Mouse (Mus musculus) lung, postnatal 10 days (tissue): ENCODE measurements at regions not wholly inside any gene's neighbourhood (a gene's known extent, or its start where the extent isn't known, plus 50 kb on each side); places are given as distances from the start of the nearest gene placed in this dataset.

Experiments
- DNase-seq: peaks from one replicate; pipeline ENCODE4 v3.0.0; 2021

GRCm38 (mm10) chr13:37149066-37149781 lies 99.2 kb upstream of the F13a1 start:
- DNase-seq, result no peak

DNA sequence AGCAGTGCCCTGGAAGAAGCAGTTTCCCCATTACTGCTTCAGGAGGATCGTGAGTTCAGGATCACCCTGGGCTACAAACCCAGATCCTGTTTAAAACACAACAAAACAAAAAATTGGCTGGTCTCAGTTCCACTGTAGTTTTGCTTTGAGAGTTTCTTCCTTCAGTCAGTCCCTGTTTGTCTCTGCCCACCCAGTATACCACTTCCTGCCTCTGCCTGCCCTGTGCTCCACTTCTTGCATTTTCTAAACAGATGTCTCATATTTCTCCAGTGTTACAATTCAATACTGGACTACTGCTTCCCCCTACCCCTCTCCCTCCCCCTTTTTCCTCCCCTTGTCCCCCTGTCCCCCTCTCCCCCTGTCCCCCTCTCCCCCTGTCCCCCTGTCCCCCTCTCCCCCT lies 98.6 kb upstream of the F13a1 start:
- no peak for DNase-seq

- no peak for DNase-seq
Measured at GRCm38 (mm10) chr13:37147790-37148189, 97.7 kb upstream of the F13a1 start.

GRCm38 (mm10) chr13:37142812-37143211 lies 92.8 kb upstream of the F13a1 start:
- no peak for DNase-seq

- no peak for DNase-seq
Measured at GRCm38 (mm10) chr13:37135115-37135514, 85.1 kb upstream of the F13a1 start.

DNA sequence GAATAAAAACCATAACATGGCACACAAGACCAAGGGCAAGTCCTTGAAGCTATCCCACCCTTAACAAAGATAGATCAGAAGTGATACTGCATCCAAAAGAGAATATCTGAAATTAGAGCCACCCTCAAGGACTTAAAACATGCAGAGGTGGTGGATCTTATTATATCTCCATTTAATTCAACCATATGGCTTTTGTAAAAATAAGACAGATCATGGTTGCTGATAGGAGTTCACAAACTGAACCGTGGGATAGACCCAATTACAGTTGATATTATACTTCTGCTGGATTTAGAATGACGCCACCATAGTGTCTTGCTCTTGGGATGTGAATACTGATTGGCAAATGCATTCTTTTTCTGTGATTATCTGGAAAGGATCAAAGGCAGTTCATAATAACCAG lies 84.5 kb upstream of the F13a1 start:
- no peak for DNase-seq

DNA sequence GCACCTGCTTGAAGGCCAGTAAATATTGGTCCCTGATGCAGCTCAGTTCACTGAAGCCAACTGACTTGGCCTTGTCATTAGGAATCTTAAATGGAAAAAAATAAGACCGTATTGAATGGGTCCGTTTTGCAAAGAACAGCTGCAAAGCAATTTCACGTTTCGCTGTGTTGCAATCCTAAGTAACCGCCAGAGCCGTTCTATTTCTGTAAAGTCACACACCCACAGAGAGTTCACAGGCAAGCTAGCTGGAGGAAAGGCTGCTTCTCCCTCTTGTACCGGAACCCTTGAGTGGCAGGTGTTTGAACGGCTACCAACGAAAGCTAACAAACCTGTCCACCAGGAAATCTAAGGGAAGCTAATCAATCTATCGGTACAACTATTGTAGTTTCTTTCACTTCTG lies 80.6 kb upstream of the F13a1 start:
- DNase-seq, result peak; percentile 45

- DNase-seq, result no peak
Measured at GRCm38 (mm10) chr13:37121602-37122001, 71.6 kb upstream of the F13a1 start.

DNA sequence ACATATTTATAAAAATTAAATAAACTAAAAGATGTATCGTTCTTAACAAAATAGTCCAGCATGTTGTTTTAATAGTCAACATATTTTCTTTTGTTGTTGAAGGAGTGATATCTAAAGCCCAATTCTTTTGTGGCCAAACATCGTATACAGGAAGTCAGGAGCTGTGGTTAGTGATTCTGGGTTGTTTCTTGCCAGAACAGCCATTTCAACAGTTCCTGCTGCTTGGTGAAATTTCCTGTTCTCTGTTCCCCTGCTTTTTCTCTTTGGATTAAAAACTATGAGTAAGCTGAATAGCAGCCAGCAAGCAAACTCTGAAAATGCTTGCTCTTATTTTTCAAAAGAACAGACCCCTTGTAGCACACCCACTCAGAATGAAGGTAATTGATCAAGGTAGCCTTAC lies 70.2 kb upstream of the F13a1 start:
- no peak for DNase-seq

DNA sequence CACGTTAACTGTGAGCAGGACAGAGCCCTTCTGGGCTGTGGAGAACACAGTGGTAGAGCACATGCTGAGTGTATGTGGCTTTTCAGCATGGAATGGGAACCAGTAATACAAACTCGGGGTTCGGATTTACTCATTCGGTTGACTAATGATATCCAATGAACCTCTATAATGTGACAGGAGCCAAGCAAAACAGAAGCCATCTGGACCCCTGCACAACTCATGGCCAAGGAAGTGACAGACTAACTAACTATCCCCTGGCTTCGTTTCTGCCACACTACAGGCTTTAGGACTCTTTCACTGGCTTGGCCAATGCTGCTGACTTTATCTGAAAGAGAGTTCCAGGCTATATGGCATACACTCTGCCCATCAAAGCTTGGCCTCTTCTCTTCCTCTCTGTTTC lies 64.3 kb upstream of the F13a1 start:
- DNase-seq, result no peak

GRCm38 (mm10) chr13:37111747-37112146 lies 61.7 kb upstream of the F13a1 start:
- no peak for DNase-seq

DNA sequence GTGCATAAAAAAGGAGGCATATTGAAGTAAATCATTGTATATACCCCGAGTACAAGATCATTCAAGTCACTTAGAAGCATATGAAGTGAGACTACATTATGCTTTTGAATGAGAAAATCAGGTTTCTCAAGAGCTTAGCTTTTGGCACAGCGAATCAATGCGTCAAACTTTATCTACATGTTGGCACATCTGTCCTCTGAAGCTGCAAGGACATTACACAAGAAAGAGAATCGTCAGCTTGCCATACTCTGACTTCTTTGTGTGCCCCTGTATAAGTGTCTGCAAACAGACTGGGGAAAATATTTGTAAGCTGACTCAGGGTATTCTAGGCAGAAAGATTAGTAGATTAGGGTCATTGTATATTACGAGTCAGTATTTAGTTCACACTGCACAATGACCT lies 57.7 kb upstream of the F13a1 start:
- DNase-seq, result no peak

DNA sequence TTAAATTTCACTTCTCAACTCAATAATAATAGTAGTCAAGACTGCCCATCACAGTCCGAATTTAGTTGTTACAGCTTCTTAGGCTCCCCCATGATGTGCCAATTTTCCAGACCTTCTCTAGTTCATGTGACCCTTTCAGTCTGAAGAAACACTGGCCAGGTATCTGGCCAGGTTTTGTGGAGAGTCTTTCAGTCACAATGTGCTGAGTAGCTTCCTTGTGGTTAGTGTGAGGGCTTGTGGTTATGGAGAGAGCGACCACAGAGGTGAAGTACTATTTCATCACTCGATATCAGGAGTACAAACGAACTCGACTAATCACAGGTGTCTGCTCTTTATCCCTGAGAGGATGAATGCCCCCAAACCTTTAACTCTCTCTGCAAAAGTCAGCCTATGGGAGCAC lies 56.0 kb upstream of the F13a1 start:
- DNase-seq, result no peak

DNA sequence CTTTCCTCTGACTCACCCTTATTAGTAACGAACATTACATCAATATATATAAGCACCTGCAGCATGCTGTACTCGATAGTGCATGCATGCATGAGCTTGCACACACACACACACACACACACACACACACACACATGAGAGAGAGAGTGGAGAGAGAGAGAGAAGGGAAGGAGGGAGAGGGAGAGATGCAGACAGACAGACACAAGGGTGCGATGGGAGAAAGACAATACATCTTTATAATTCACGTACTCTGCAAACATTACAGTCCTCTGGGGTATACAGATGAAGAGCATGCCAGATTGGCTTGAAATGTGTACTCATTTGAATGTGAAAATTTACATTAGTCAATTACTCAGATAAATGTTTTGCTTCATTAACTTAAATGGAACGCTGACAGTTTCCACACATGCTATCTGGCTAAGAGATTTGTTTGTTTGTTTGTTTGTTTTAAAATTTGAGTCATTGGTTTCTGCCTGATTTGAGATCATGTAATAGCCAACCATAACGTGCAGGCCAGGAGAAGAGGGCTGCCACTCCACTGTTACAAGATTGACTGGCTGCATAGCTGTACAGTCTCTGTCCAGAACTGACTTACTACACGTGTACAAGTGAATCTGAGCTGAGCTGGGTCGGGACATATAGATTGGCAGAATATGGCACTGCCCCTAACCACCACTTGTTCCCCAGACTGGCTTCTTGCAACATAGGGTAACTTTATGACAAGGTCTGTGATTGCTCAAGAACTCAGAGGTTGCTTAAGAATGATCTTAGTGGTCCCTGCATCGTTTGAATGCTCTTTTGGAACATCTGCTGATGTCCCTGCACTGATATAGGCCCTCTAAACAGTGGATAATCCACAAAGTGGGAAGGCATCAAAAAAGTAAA lies 54.6 kb upstream of the F13a1 start:
- no peak for DNase-seq

GRCm38 (mm10) chr13:37103741-37104296 lies 53.8 kb upstream of the F13a1 start:
- no peak for DNase-seq

DNA sequence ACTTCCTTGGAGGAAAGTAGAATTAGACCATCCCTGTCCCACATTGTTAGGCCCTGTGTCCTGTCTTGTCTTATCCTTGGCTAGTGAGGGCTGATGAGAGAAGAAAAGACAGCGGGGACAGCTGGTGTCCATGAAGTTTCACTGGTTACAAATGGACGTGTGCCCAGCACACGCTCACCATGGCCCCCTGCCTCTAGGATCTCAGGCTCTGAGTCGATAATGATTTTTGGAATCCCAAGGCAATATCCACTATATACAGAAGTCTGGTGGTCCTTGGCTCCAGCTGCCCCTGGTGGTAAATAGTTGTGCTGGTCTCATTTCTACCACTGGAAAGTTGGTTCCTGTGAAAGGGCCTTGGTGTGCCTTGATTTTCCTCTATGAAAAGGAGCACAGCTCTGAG lies 51.7 kb upstream of the F13a1 start:
- no peak for DNase-seq
